Mouse (Mus musculus) retina, postnatal 7 days (tissue): ENCODE data around the gene Hist2h3c2.
"Not testable (repeated sequence)": the region's sequence is repeated elsewhere in the genome, so short reads cannot be mapped to it uniquely, and the experiment has no call there.

Experiments
- DNase-seq: peaks from one replicate; pipeline ENCODE4 v3.0.0-alpha.2; 2012; ENCODE audit warnings: low read depth, low spot score

Gene Hist2h3c2

GRCm38 (mm10) chr3:96260220-96260619 lies 21.3 kb upstream of the Hist2h3c2 start:
- DNase-seq: no peak

- no peak for DNase-seq
Observed at GRCm38 (mm10) chr3:96257190-96257589, 18.3 kb upstream of the Hist2h3c2 start.

GRCm38 (mm10) chr3:96255926-96256593 lies 17.1 kb upstream of the Hist2h3c2 start:
- no peak for DNase-seq

GRCm38 (mm10) chr3:96254683-96255355 lies 15.9 kb upstream of the Hist2h3c2 start:
- DNase-seq: peak; percentile 52

- DNase-seq: no peak
Observed at GRCm38 (mm10) chr3:96251787-96252186, 12.9 kb upstream of the Hist2h3c2 start.

- no peak for DNase-seq
Observed at GRCm38 (mm10) chr3:96250890-96251289, 12.0 kb upstream of the Hist2h3c2 start.

GRCm38 (mm10) chr3:96249034-96249345 lies 10.1 kb upstream of the Hist2h3c2 start:
- DNase-seq: no peak

- no peak for DNase-seq
Observed at GRCm38 (mm10) chr3:96248141-96249033, 9.5 kb upstream of the Hist2h3c2 start.

GRCm38 (mm10) chr3:96247356-96248140 lies 8.6 kb upstream of the Hist2h3c2 start:
- no peak for DNase-seq

GRCm38 (mm10) chr3:96246427-96246856 lies 7.5 kb upstream of the Hist2h3c2 start, which contains the start of gene Hist2h3c1:
Hist2h3c1 (plus strand) TSS chr3:96246685.
- DNase-seq: not testable (repeated sequence)

- not testable (repeated sequence) for DNase-seq
Observed at GRCm38 (mm10) chr3:96246018-96246417, 7.1 kb upstream of the Hist2h3c2 start.

- DNase-seq: peak; percentile 41
Observed at GRCm38 (mm10) chr3:96245003-96245886, 6.3 kb upstream of the Hist2h3c2 start, which contains the start of gene Hist2h2aa1. Hist2h2aa1 (plus strand) TSS chr3:96245497.

- no peak for DNase-seq
Observed at GRCm38 (mm10) chr3:96243921-96244572, 5.1 kb upstream of the Hist2h3c2 start.

GRCm38 (mm10) chr3:96240799-96241197 lies 1.9 kb upstream of the Hist2h3c2 start:
- DNase-seq: no peak

GRCm38 (mm10) chr3:96239949-96240798 lies 1.2 kb upstream of the Hist2h3c2 start, which contains the start of gene Hist2h2aa2:
Hist2h2aa2 (minus strand) TSS chr3:96240276.
- DNase-seq: peak; percentile 48

- DNase-seq: peak; percentile 47
Observed at GRCm38 (mm10) chr3:96237904-96238511, 919 bp downstream of the Hist2h3c2 start.

- DNase-seq: no peak
Observed at GRCm38 (mm10) chr3:96237335-96237903, 1.5 kb downstream of the Hist2h3c2 start.

GRCm38 (mm10) chr3:96236834-96237334 lies 2.0 kb downstream of the Hist2h3c2 start:
- no peak for DNase-seq
